Mouse (Mus musculus) liver, embryonic 18 days (tissue): ENCODE data around the gene Brix1. TPM values are rescaled to one million over a fixed set of nuclear protein-coding genes. Genes with fewer than 3 reads are reported as not detected.

Source experiments
- polyA plus RNA-seq: library from polyadenylated mRNA; depleted of rRNA; stranded (reverse); fragments of >200 nt; gene quantifications from 2 replicates; pipeline ENCODE4 v1.2.3, GENCODE M21; 2012; rRNA removed

The Brix1 gene
- polyA plus RNA-seq = 12.2 and 13.1 TPM in 2 replicates

DNA sequence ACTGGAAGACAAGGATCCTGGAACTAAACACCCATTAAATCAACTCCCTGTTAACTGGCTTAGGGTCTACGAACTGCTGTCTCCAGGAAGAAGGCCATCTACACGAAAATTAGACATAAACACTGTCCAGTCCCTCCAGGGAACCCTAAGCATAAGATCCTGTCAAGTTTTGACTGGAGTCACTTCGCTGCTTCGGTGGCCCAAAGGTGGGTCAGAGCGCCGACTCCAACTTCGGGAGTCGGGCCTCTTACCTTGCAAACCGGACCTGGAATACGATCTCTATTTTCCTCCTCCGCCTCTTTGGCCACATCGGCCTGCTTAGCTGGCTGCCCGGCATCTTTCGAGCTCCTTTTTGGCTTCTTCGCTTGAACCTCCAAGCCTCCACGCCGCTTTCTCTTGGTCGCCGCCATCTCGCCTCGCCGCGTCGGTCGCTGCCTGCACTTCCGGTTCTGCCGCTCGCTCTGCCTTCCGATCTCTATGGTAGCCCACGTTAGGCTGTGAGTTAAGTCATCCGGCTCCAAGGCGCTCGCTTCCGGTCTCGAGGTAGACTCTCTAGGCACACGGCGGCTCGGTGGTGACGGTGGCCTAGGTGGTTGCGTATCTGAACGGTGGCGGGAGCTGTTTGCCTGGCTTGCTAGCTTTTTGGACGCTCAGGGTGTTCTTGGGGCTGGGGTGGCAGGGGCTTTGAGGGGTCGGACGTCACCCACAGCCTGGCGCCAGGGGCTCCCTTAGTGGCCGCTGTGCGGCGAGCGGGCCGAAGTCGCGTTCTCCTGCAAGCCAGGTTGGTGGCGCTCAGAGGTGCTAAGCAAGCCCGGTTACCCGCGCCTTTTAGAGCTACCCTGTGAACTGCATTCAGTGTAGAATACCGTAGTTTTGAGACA lies at the start of gene Brix1, which contains the start of gene Rad1:
Gene Brix1 (minus strand): TSS at position 464 of the 881 bp plus-strand sequence.
Gene Rad1 (plus strand): TSS at position 535 of the 881 bp plus-strand sequence.

GRCm38 (mm10) chr15:10470151-10470831 lies 15.5 kb downstream of the Brix1 start, which contains the start of gene Dnajc21:
Gene Dnajc21 (minus strand): TSS chr15:10470516.

Other genes with a start within 250 kb of the Brix1 start
- 0.30 and 0.34 TPM in 2 replicates for gene Gm21973, start 160.6 kb downstream of the Brix1 start, polyA plus RNA-seq
- gene Agxt2, start 127.4 kb downstream of the Brix1 start, polyA plus RNA-seq = 31.3 and 33.9 TPM in 2 replicates
- 5.3 and 6.0 TPM in 2 replicates for gene Dnajc21, start 15.4 kb downstream of the Brix1 start, polyA plus RNA-seq
- gene Rad1, start 71 bp upstream of the Brix1 start, polyA plus RNA-seq = 9.6 and 10.5 TPM in 2 replicates
- gene Ttc23l, start 72.7 kb upstream of the Brix1 start, polyA plus RNA-seq = not detected in 2 replicates
- gene Rai14, start 228.7 kb upstream of the Brix1 start, polyA plus RNA-seq = 4.1 and 4.9 TPM in 2 replicates